Mouse (Mus musculus): Measurements from ENCODE around the gene Etv1.

Gene Etv1

DNA sequence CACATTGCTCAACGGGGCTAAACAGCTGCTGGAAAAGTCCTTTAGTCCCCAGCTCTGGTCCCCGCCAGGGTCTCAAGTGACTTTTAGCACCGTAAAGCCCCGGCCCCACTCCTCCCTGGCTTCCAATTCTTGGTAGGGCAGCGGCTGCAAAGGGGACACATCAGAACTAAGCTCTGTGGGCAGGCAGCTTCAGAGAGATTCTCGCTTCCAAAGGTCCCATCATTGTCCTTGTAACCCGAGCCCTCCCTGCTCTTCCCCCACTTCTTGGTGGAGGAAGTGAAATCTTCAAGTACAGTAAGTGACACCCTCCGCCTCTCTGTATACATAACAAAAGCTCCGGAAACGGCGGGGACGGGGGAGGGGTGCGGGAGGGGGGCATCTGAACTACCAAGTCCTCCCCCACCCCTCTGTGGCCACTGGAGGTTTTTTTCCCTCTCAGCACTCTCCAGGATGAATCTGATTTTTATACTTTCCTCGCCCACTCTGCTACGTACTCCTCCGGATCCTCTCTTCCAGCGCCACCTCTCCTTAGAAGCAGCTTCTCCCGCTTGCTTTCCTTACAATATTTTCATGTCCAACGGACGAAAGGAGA, at the start of gene Etv1:
Etv1 (plus strand) TSS at position 195 of the 592 bp plus-strand sequence.
- in situ Hi-C loops (cut with MboI; ENCODE audit: unreplicated experiment in 2 of 2), result loop anchor here in 1 of 2 experiments (10.0 kb wide), 1 partner anchor 86 kb away; no protein-coding TSS in a partner anchor

DNA sequence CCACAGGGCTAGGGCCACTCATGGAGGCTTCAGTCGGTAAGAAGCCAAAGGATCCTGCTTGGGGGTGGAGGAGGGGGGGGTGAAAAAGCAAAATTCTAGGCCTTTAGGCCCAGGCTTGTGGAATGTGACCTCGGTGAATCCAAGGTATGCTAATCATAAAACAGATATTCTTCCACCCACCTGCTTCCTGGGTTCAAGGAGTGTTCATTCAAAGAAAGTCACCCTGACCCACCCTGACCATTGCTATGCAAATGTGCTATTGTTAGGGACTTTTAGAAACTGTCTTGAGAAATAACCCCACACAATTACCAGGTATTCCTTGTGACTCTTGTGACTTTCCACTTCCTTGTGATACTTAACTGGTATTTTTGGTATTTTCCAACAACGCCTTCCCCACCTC, 49.5 kb upstream of the Etv1 start:
- in situ Hi-C loops (cut with MboI; ENCODE audit: unreplicated experiment in 2 of 2), result no loop called here

DNA sequence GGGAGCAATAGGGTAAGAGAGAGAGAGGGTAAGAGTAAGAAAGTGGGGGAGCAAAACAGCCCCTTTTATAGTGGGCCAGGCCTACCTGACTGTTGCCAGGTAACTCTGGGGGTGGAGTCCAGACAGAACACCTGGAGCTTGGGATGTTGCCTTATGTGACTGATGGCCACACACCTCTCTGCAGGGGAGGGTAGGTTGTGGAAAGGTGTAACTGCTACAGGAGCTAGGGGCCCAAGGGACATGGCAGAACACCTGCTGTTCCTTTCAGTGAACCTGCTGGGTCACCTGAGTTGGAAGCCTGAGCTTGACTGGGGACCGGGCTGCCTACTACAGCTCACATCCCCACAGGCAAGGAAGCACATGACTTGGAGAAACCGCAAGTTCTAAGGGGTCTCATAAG, 48.4 kb upstream of the Etv1 start:
- in situ Hi-C loops (cut with MboI; ENCODE audit: unreplicated experiment in 2 of 2), result no loop called here

DNA sequence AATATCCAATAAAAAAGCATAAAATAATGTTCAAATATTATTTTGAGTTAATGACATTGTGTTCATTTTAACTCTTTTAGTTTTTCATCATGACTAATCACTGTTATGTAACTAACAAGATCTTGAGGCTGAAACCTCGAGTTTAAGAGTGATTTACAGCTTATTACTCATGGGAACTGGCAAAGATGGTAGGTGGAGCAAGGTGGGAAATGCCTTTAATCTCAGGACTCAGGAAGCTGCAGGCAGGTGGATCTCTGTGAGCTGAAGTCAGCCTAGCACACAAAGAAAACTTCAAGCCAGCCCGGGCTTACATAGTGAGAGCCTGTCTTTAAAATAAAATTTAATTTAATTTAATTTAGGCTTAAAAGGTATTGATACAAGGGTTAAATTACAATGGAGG, 19.9 kb upstream of the Etv1 start:
- in situ Hi-C loops (cut with MboI; ENCODE audit: unreplicated experiment in 2 of 2), result no loop called here

DNA sequence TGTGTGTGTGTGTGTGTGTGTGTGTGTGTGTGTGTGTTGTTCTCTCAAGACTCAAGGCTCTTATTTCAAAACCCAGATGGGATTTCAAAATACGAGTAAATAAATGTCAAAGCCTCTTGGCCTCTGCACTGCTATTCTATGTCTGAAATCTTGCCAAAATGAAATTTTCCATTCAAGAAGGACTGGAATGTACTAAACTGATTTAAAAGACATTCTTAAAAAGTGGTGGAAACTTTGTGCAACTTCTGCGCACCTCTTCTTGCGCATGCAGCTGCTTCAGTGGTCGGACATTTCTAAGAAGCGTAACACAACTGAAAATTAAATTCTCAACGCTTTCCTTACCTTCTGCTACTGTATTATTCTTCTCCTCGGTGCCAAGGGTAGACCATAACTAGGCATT, 1.9 kb upstream of the Etv1 start:
- in situ Hi-C loops (cut with MboI; ENCODE audit: unreplicated experiment in 2 of 2), result loop anchor here in 1 of 2 experiments (10.0 kb wide), 1 partner anchor 87 kb away; no protein-coding TSS in a partner anchor

DNA sequence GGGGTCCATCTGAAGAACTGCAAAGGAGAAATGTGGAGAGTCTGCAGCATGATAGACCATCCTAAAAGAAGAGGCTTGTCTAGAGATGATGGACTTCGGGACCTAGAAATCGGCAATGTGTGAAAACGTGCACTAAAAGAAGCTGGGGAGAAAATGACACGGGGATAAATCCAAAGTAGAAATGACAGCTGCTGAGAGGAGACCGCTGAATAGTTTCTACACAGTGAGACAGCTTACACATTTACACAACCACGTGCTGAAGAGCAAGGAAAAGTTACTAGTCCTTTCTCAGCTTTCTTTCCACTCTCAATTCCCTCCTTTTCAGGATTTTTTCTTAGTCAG, 1.3 kb upstream of the Etv1 start:
- in situ Hi-C loops (cut with MboI; ENCODE audit: unreplicated experiment in 2 of 2), result loop anchor here in 1 of 2 experiments (10.0 kb wide), 1 partner anchor 87 kb away; no protein-coding TSS in a partner anchor

DNA sequence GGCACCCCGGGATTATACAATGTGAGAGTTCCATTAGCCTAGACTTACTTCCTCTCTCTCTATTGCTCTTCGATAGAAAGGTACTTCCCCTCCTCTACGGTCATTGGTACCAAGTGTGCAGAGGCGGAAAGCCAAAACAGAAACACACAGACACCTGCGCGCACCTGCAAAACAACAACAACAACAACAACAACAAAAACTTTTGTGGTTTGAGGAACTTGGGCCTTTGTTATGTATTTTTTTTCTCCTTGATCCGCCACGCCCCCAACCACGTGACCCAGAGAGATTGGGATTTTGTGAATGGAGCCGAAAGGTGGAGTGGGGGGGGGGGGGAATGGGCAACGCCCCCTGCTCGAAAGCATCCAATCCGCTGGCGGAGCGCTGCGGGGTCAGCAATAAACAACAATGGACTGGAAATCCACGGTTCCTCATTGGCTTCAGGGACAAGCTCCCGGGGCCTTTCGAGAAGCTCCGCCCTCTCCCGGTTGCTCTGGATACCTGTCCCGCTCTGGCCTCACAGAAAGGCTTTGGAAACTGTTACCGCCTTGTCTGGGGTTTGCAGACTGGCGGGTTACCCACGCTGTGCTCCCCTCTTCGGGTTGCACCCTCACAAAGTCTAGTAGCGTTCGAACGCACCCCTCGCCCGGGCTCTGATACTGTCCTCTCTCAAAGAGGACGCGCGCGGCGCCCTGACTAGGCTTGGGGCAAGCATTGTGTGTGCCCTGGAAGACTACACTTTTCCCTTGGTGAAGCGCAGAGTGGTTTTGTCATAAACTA, 693 bp upstream of the Etv1 start:
- in situ Hi-C loops (cut with MboI; ENCODE audit: unreplicated experiment in 2 of 2), result loop anchor here in 1 of 2 experiments (10.0 kb wide), 1 partner anchor 86 kb away; no protein-coding TSS in a partner anchor

DNA sequence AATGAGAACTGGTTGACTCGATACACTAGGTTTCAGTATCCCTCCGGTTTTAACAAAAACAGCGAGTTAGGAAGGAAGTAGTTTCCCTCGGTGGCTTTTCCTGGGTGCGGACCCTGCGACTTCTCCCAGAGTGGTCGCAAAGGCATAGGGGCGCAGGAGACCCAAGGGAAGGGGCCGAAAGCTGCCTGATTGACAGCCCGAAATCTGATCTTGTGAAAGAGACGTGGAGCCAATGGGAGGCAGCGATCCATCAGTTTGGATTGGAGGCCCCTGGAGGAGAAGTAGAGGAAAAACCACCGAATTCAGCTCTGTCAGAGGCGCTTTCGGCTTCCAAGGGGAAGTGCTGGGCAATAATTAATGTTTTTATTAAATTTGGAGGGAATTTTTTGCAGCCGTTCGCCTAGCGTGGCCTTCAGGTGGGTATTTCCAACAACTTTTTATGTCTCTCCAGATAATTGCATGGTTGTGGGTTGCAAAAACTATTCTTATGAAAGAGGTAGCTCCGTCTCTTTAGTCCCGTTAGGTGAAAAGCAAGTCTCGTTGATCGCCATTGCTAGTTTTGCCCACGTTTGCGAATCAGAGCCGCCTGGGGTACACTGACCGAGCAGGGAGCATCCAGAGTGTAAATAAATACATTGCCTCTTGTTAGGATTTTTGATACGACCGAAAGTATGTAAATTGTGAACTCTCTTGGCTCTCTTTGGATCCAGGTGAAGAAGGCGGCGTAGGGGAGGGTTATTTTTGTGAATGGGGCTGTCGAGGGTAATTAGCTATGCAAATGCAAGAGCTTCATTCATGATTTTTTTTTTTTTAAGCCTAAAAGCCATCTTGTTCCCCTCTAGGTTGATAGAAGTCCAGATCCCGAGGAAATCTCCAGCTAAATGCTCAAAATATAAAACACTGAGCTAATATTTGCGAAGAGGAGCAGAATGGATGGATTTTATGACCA, 1.1 kb downstream of the Etv1 start:
- in situ Hi-C loops (cut with MboI; ENCODE audit: unreplicated experiment in 2 of 2), result no loop called here

DNA sequence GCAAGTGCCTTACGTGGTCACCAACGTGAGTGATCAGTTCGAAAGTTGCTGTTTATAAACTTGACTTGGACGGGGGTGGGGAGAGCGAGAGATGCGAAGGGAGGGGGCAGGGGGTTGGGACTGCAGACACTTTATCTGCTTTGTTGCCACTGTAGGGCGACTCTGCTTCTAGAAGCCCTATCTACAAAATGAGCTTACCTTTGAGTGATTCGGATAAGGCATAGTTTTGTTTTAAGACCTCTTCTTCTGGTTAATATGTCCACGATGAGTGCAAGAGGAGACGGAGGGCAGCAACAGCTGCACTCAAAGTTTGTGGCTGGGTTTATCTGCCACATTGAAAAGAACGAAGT, 1.8 kb downstream of the Etv1 start:
- in situ Hi-C loops (cut with MboI; ENCODE audit: unreplicated experiment in 2 of 2), result no loop called here

DNA sequence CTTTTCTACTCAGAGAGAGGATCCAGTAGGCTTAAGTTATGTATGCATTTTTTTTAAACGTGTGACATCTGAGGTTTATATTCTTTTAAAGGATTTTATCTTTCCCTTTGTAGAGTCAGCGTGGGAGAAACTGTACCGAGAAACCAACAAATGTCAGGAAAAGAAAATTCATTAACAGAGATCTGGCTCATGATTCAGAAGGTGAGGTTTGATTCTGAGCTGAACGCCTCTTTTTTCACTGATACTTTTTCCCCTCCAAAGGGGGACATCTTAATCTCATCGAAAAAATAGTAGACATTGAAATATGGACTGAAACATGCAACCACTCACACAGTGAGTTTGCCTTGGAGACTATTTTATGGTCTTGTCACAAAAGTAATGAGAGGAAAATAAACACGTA, 2.5 kb downstream of the Etv1 start:
- in situ Hi-C loops (cut with MboI; ENCODE audit: unreplicated experiment in 2 of 2), result no loop called here

DNA sequence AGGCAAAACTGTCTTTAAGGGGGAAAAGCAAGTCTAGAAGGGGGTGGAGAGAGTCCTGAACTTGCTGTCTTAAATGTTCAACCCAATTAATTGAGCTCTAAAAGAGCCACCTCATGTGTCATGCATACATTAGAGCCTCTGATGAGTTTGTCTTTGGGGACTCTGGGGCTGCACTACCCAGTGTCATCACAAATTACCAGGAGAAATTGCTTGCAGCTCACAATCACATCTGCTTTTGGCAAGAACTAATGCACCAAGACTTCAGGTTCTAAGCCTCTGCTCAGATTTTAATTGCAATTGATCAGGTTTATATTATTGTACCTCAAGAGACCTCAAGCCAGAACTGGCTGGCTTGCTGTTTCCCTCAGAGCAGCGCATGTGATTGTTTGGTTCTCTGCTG, 4.1 kb downstream of the Etv1 start:
- in situ Hi-C loops (cut with MboI; ENCODE audit: unreplicated experiment in 2 of 2), result no loop called here

DNA sequence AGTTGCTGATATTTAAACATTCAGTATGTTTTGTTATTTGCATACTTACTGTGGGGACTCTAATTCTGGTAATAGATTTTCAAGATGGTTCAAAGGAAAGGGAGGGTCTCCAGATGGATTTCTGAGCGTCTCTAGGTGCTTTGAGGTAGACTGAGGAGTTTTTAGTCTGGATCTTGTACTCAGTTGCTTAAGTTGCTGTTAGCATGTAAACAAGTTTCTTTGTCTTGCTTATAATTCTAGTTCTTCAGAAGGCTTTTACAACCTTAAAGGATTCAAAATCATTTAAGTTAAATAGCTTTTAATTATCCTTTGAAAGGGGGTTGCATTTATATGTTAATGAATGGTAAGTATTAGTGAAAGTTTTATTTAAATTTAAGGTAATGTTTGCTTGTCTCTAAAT, 5.0 kb downstream of the Etv1 start:
- in situ Hi-C loops (cut with MboI; ENCODE audit: unreplicated experiment in 2 of 2), result no loop called here

DNA sequence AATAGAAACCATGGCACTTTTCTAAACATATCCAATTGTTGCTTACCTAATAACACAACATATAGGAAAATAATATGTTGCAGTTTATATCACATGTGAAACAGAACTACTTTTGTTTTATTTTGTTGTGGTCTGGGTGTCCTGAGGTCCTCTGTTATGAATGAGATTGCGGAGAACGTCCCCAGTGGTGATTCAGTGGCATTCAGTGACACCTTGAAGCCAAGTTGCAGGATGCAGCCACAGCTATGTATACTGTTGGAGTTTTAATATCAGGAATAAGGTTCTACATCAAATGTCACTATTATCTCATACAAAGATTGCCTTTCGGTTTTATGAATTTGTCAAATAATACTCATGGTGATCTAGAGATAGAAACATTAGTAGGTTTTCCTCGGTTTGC, 7.4 kb downstream of the Etv1 start:
- in situ Hi-C loops (cut with MboI; ENCODE audit: unreplicated experiment in 2 of 2), result no loop called here

DNA sequence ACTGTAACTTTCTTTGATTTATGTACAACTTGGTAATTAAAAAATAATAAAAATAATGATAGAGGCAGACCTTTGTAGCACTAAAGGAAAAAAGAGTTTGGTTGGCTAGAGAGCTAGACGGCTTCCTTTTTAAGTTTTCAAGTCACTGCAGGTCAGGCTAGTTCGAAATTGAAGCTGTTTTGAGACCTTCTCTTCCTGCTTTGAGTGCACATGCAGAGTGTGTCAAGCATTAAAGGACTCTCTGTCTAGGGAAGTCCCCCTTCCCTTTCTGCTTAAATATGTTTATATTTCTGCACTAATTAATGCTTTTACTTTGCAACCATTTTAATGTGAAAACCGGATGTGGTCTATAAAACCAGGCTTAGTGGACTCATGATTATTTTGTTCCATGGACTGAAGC, 8.5 kb downstream of the Etv1 start:
- in situ Hi-C loops (cut with MboI; ENCODE audit: unreplicated experiment in 2 of 2), result no loop called here

DNA sequence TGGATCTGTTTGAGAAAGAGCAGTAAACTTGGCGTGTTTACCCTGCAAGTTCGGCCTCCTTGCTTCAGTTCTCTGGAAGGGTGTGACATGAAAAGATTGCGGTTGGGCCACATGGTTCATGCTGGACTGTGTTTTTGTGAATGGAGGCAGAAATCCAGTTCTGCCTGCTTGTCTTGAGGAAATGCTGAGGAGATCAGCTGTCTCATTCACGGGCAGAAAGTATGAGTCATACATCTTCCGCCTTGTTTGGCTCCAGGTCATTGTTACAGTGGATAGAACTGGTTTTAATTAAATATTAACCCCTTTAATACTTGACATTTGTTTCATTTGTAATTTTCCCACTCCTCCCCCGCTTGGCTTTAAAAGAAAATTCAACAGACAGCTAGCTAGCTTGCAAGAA, 9.4 kb downstream of the Etv1 start:
- in situ Hi-C loops (cut with MboI; ENCODE audit: unreplicated experiment in 2 of 2), result no loop called here

DNA sequence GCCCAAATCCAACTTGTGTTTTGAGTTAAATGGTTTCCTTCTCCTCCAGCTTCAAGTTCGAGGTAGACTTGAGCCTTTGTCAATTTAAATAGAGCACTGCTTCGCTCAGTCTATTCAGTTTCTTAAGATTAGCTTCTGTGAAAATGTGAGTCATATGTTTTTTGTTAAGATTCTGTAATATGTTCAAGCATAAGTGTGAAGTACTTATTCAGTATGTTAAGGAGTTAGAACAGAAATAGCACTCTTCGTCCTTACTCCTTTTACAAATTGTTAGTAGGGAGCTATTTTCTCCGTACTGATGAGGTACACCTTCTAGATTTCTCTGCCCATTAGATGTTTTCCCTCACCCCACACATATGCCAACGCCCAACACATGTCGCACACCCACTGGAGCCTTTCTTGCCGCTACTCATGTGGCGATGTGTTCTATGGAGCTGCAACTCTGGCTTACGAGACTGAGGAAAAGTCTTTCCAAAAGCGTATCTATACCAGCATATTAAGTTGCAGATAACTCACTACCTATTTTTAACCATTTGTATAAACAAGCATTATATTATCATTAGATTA, 10.7 kb downstream of the Etv1 start:
- in situ Hi-C loops (cut with MboI; ENCODE audit: unreplicated experiment in 2 of 2), result no loop called here

DNA sequence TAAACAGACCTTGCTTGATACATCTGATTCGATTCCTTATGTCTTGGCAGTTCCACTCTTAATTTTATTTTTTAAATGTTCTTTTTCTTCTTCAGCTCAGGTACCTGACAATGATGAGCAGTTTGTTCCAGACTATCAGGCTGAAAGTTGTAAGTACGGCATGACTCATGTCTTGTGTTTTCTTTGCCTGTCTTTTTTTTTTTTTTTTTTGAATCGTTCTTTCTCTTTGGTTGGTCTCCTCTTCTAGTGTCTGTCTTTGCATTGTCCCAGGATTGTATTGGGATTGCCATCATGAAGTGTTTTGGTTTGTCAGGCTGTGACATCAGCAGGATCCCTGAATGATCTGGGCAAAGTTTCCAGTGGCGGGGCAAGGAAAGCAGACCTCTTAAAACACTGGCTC, 13.9 kb downstream of the Etv1 start:
- in situ Hi-C loops (cut with MboI; ENCODE audit: unreplicated experiment in 2 of 2), result no loop called here

DNA sequence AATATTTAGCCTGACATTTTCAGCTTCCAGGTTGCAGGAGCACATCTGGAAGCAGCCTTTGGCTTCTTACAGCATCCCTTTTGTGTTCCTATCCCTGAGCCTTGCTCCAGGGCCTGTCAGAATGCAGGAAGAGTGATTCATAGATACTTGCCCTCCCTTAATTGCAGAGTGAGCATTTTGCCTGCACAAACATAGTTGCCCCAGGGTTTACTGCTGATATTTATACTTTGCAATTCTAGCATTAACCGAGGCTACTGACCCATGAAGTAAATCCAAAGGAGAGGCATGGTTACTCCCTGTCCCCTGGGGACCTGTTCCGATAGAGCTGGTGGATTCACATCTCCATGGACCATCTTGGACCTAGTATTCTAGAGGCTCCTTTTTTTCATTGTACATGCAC, 14.5 kb downstream of the Etv1 start:
- in situ Hi-C loops (cut with MboI; ENCODE audit: unreplicated experiment in 2 of 2), result no loop called here

DNA sequence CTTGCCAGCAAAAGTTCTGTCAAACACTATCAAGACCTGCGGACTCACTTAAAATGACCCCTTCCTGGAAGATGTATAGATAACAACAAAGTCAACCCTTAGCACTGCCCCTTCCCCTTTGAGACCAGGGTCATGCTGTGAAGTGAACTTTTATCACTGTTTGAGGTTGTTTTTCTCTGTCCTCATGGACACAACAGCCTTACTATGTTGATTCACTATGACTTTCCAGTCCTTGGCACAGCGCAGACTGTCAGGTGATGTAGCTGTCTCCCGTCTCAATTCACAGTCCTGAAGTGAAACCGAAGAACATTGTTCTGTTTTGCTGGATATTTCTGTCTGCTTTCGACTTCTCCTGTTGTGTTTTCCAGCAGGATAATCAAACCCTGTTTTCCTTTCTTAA, 27.9 kb downstream of the Etv1 start:
- in situ Hi-C loops (cut with MboI; ENCODE audit: unreplicated experiment in 2 of 2), result no loop called here

DNA sequence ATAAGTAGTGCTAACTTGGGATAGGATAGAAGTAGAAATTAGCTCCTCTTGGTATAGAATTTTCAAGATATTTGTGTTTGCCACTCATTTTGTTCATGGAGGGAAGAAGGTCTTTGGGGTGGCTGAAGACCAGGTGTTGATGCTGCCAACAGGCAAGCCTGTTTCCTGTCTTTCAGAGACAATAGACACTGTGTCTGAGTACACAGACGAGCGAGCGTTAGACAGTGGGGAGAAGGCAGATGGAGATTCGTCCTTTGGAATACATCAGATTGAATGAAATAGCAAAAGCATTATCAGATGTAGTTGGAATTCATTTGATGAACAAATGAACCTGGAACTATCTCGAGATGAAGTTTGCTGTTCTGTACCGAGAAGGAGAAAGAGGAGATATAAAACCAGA, 33.2 kb downstream of the Etv1 start:
- in situ Hi-C loops (cut with MboI; ENCODE audit: unreplicated experiment in 2 of 2), result no loop called here
